Mouse (Mus musculus): ENCODE results near the gene Kif19a.

DNA sequence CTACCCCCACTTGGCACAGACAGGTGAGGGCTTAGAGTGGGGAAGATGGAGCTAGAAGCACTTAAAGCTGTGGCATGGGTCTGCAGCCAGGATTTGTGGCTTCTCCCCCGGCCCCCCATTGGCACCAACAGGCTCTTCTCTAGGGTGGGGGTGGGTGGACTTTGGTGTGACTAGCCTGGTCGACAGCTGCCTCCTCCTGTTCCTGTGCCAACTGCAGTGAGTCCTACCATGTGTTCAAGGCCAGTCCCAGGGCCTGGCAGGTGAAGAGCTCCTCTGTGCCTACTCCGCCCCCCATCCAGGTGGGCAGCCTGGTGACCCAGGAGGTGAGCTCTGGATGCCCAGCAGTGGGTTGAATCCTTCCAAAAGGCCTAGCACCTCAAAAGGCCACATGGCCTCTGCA, 22.4 kb downstream of the Kif19a start:
- no peak for TF ChIP-seq CTCF (IDR thresholded peaks at IDR 0.05; ENCODE audit: low read depth)
- no peak for TF ChIP-seq EP300 (IDR thresholded peaks at IDR 0.05; ENCODE audit: low read depth)

All from liver, embryonic 14.5 days (tissue).